Mouse (Mus musculus) hindbrain, postnatal 0 days (tissue): Measurements from ENCODE around the gene Gm17190. TPM values are rescaled to one million over a fixed set of nuclear protein-coding genes. Genes with fewer than 3 reads are reported as not detected.

ENCODE experiments used
- ATAC-seq: fragments of 200-750 bp; cut with Nextera tagmentation; 2 replicates; pipeline ENCODE4 v1.8.0; 2017; ENCODE audit warnings: mild to moderate bottlenecking, moderate TSS enrichment, moderate library complexity
- DNase-seq: peaks from one replicate; pipeline ENCODE4 v3.0.0-alpha.2; 2015; ENCODE audit warnings: low spot score
- H3K27ac ChIP-seq: fragments of 300-500 bp; sonication (generic); 2 replicates; pipeline ENCODE4 v1.5.1; 2014; ENCODE audit warnings: mild to moderate bottlenecking
- H3K27me3 ChIP-seq: fragments of 300-500 bp; sonication (generic); 2 replicates; pipeline ENCODE4 v1.6.1; 2014; ENCODE audit warnings: low read length, mixed read lengths; ENCODE audit not compliant: insufficient read depth
- H3K36me3 ChIP-seq: fragments of 300-500 bp; sonication (generic); 2 replicates; pipeline ENCODE4 v1.6.1; 2014; ENCODE audit warnings: low read length, mixed read lengths; ENCODE audit not compliant: insufficient read depth
- H3K4me1 ChIP-seq: fragments of 300-500 bp; sonication (generic); 2 replicates; pipeline ENCODE4 v1.6.1; 2014; ENCODE audit warnings: antibody characterized with exemption, low read length, mixed read lengths; ENCODE audit not compliant: insufficient read depth
- H3K4me2 ChIP-seq: fragments of 300-500 bp; sonication (generic); 2 replicates; pipeline ENCODE4 v1.6.1; 2014; ENCODE audit warnings: low read depth, mild to moderate bottlenecking, low read length, moderate library complexity, mixed read lengths
- H3K4me3 ChIP-seq: fragments of 300-500 bp; sonication (generic); 2 replicates; pipeline ENCODE4 v1.5.1; 2014; ENCODE audit warnings: low read length
- H3K9ac ChIP-seq: fragments of 300-500 bp; sonication (generic); replicated peaks from 2 replicates; pipeline ENCODE4 v1.6.1; 2014; ENCODE audit warnings: mild to moderate bottlenecking, low read length, moderate library complexity, mixed read lengths
- H3K9me3 ChIP-seq: fragments of 300-500 bp; sonication (generic); 2 replicates; pipeline ENCODE4 v1.6.1; 2016; ENCODE audit warnings: low read length, mixed read lengths
- CTCF ChIP-seq: IDR thresholded peaks from 2 replicates; pipeline ENCODE4 v1.5.1; 2016; ENCODE audit warnings: antibody characterized with exemption, control low read depth, low read depth
- WGBS: fragments of 180-500 bp; shearing (Covaris S2); extraction: QIAGEN DNeasy Blood & Tissue Kit; methylation state at CpG from one replicate; pipeline ENCODE4 v1.1.7; 2014; 5-methylcytosine and 5-hydroxymethylcytosine counted together
- polyA plus RNA-seq: library from polyadenylated mRNA; unstranded; fragments of >200 nt; fragmentation: Nextera tagmentation; extraction: Ambion mirVana; gene quantifications from 2 replicates; pipeline ENCODE4 v1.2.1, GENCODE M21; 2015
- total RNA-seq: library from RNA; depleted of rRNA; stranded (reverse); fragments of >200 nt; gene quantifications from 2 replicates; pipeline ENCODE4 v1.2.3, GENCODE M21; 2014; rRNA removed

Gene Gm17190
- total and polyA plus RNA-seq, 2 experiments from 2014 or later = 0.26 TPM; not detected in 1

DNA sequence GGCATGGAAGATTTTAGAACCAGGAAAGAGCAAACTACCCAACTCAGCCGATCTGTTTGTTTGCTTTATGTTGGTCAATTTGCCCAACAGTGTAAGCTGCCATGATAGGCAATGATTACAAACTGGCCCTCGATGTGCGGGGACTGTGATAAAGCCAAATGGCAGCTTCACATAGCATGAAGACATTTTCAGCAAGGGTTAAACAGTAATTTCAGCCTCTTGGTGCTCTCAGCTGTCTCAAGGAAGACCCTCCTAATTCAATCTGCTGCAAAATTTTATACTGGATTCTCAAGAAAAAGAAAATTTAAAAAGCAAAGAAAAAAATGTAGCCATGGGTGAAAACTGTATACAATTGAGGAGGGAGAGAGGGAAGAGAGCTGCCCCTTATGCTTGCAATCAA is 47.2 kb downstream of the Gm17190 start:
- no peak for TF ChIP-seq CTCF
- whole genome bisulfite sequencing = 80% methylated on average over 3 of the region's 3 CpGs
- Histone ChIP-seq H3K36me3 (no peaks in the 10 kb centered on the region), H3K27ac (0 out of 2 replicates have a peak overlapping the region, but pooled peaks have one; percentile 74), H3K4me3 (no peak overlapping the region), H3K4me2 (peak overlapping the region; percentile 89), H3K9ac (peak overlapping the region; percentile 18; the same call in 1 of the 2 replicates), H3K27me3 (no peaks in the 10 kb centered on the region), H3K4me1 (no peaks in the 10 kb centered on the region; the same call in 1 of the 2 replicates), H3K9me3 (no peaks in the 10 kb centered on the region)
- ATAC-seq (no peak), DNase-seq (no peak)

DNA sequence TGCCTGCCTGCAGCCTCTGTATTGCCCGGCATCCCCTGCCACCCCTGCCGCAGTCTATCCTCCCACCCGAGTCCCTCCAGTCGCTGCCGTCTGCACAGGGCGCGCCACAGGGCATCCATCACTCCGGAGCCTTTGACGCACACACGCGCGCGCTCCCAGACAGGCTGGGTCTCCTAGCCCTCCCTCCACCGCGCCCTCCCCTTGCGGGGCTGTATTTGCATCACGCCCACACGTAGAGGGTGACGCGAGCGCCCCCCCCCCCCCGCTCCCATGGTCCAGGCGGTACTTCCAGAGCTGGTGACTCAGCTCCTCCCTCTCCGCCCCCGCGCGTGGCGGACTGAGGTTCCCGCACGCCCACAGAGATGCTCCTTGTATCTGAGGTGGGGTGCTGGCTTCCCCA is 49.2 kb downstream of the Gm17190 start:
- peak overlapping the region; percentile 52 for H3K9ac ChIP-seq
- ATAC-seq = peak; percentile 88
- H3K36me3 ChIP-seq = no peaks in the 10 kb centered on the region
- peak overlapping the region; percentile 55 for H3K4me3 ChIP-seq
- no peaks in the 10 kb centered on the region for H3K9me3 ChIP-seq
- H3K27me3 ChIP-seq = no peaks in the 10 kb centered on the region
- peak overlapping the region; percentile 89 for H3K4me2 ChIP-seq
- TF ChIP-seq CTCF = no peak
- peak overlapping the region; percentile 74 for H3K27ac ChIP-seq
- no peaks in the 10 kb centered on the region; the same call in 1 of the 2 replicates for H3K4me1 ChIP-seq
- WGBS = 0% methylated on average over 21 of the region's 30 CpGs
- DNase-seq = peak; percentile 91

DNA sequence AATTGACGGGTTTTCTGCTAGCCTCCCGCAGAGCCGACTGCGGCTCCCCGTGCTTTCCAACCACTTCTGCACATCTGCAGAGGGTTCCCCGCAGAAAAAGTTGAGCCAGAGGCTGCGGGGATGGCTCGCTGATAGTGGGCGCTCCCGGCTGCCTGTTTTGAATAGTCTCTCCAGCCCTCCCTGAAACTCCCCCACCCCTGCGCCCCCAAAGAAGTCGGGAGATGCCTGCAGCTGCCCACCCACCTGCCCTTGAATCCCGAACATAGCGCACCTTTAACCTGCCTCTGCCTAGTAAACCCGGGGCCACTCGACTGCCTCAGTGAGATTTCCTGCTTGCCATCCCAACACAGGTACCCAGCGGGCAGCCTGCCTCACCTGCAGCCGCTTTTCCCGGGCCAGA is 50.1 kb downstream of the Gm17190 start:
- WGBS = 1% methylated on average over 19 of the region's 19 CpGs
- peak overlapping the region; percentile 74 for H3K27ac ChIP-seq
- H3K36me3 ChIP-seq = no peaks in the 10 kb centered on the region
- no peaks in the 10 kb centered on the region for H3K9me3 ChIP-seq
- DNase-seq (peak; percentile 40), ATAC-seq (no peak)
- H3K4me1 ChIP-seq = no peaks in the 10 kb centered on the region; the same call in 1 of the 2 replicates
- peak overlapping the region; percentile 55 for H3K4me3 ChIP-seq
- TF ChIP-seq CTCF = no peak
- H3K27me3 ChIP-seq = no peaks in the 10 kb centered on the region
- H3K9ac ChIP-seq = peak overlapping the region; percentile 52
- H3K4me2 ChIP-seq = peak overlapping the region; percentile 89

DNA sequence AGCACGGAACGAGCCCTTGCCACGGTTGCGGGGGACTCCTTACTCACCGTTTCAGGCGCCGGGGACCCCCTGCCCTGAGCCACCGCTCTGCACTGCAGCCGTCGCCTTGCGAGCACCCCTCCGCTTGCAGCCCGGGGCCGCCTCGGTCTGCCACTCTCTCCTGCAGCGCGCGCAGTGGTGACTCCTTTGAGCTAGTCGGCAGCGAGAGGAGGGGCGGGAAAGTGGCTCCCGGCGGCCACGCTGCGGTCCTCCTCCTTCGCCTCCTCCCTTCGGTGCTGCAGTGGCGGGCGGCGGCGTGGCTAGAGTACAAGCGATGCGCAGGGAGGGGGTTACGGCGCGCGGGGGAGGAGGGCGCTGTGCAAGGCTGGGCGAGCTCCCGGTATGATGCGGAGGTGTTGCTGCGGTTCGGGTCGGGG is 50.6 kb downstream of the Gm17190 start, which contains the start of gene Sv2c:
Gene Sv2c (minus strand): TSS at position 177 of the 416 bp plus-strand sequence.
- H3K4me1 ChIP-seq = no peaks in the 10 kb centered on the region; the same call in 1 of the 2 replicates
- H3K27ac ChIP-seq = peak within 1 kb of the TSS; percentile 74
- no peaks in the 10 kb centered on the region for H3K9me3 ChIP-seq
- peak within 1 kb of the TSS; percentile 89 for H3K4me2 ChIP-seq
- no peaks in the 10 kb centered on the region for H3K27me3 ChIP-seq
- TF ChIP-seq CTCF = no peak; the same call in 1 of the 2 replicates
- ATAC-seq = peak; percentile 66
- DNase-seq = peak; percentile 83
- peak within 1 kb of the TSS; percentile 52 for H3K9ac ChIP-seq
- peak within 1 kb of the TSS; percentile 55 for H3K4me3 ChIP-seq
- whole genome bisulfite sequencing = under 1% methylated on average over 38 of the region's 44 CpGs
- no peaks in the 10 kb centered on the region for H3K36me3 ChIP-seq

Other genes starting within 250 kb of the Gm17190 start
- 2.9 and 5.0 TPM in 2 replicates for gene Iqgap2, start 190.1 kb upstream of the Gm17190 start, total RNA-seq
- gene Iqgap2, start 190.1 kb upstream of the Gm17190 start, polyA plus RNA-seq = 3.1 and 3.2 TPM in 2 replicates
- 0.14 and 0.58 TPM in 2 replicates for gene Gm20075, start 678 bp upstream of the Gm17190 start, total RNA-seq
- gene Gm20075, start 678 bp upstream of the Gm17190 start, polyA plus RNA-seq = 9.1 and 15.1 TPM in 2 replicates
- 47.3 and 57.2 TPM in 2 replicates for gene Sv2c, start 50.5 kb downstream of the Gm17190 start, total RNA-seq
- 23.7 and 30.4 TPM in 2 replicates for gene Sv2c, start 50.5 kb downstream of the Gm17190 start, polyA plus RNA-seq